In the genomic region with DNA sequence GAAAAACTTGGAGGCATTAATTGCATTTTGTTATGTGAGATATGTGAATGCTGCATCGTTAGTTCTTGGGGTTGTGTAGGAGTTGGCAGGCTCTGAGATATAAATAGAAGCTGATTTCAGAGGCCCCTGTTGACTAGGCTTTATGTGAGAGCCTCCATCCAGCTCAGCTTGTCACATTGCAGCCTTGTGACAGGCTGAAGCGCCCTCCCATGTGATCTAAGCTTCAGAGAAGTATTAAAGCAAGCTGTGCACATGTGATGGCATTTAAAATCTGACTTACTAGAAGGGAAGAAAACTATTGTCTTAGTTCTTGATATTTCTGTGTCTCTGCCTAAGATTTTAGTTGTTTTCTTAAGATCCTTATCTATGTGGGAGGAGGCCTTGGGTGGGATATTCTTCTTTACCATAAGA, we compare ENCODE assay signal across 8 mouse cellular contexts. TPM values are rescaled to one million over a fixed set of nuclear protein-coding genes. Genes with fewer than 3 reads are reported as not detected.
DNase-seq lines count a peak whose midpoint lies in the region; ATAC-seq and TF ChIP-seq lines count a peak whose summit lies in the region.

No protein-coding gene starts in this region.

- peak; percentile 24 for TF ChIP-seq POLR2A in myocyte (IDR thresholded peaks at IDR 0.05; ENCODE audit: insufficient read length, low read depth)

- peaks cover 66% of the 10 kb centered on the region for H3K79me2 ChIP-seq in myocyte (ENCODE audit: control insufficient read depth, insufficient read depth)

- WGBS in heart, embryonic 14.5 days = 0% methylated on average over 2 of the region's 2 CpGs
- 0% methylated on average over 2 of the region's 2 CpGs for WGBS in liver, embryonic 12.5 days (ENCODE audit: insufficient replicate concordance)
- WGBS in stomach, embryonic 15.5 days = 2% methylated on average over 2 of the region's 2 CpGs

- H3K9ac ChIP-seq in heart, embryonic 14.5 days (ENCODE audit: low read length) = peak overlapping the region; percentile 100
- peak overlapping the region; percentile 100 for H3K9ac ChIP-seq in liver, embryonic 12.5 days
- H3K9ac ChIP-seq in stomach, embryonic 15.5 days = peak overlapping the region; percentile 16; the same call in 1 of the 2 replicates

- H3K4me3 ChIP-seq in E14TG2a.4 (replicated peaks; ENCODE audit: low read length) (peak overlapping the region; percentile 92), myocyte (peak overlapping the region; percentile 64)
- H3K4me3 ChIP-seq in heart, embryonic 14.5 days (ENCODE audit: control insufficient read depth in 1 of 2, insufficient read depth in 1 of 2, low read depth in 1 of 2, low read length in 2 of 2) = peak overlapping the region; percentile 48 to 97
- H3K4me3 ChIP-seq in liver, embryonic 12.5 days = peak overlapping the region; percentile 99
- H3K4me3 ChIP-seq in stomach, embryonic 15.5 days (replicated peaks) = peak overlapping the region; percentile 91

- no peak for TF ChIP-seq CTCF in E14TG2a.4 (conservative IDR thresholded peaks at IDR 0.05; ENCODE audit: low read length)

- H3K27me3 ChIP-seq in E14TG2a.4 (ENCODE audit: insufficient read depth, low read length) (no peaks in the 10 kb centered on the region), myocyte (ENCODE audit: control insufficient read depth, insufficient read depth, insufficient read length) (no peaks in the 10 kb centered on the region)
- no peaks in the 10 kb centered on the region for H3K27me3 ChIP-seq in heart, embryonic 14.5 days (ENCODE audit: control insufficient read depth, insufficient read depth, low read length)
- H3K27me3 ChIP-seq in liver, embryonic 12.5 days (replicated peaks) = no peaks in the 10 kb centered on the region
- no peaks in the 10 kb centered on the region for H3K27me3 ChIP-seq in stomach, embryonic 15.5 days (replicated peaks)

- peak; percentile 49 for DNase-seq in c-Kit-negative CD71-positive TER-119-positive erythroid progenitor cells, embryonic 14.5 days (ENCODE audit: low read depth, low spot score)
- peak; percentile 45 for DNase-seq in fibroblast of lung, adult 2 months (ENCODE audit: low read depth)
- DNase-seq in kidney, postnatal 10 days = peak; percentile 61

- H3K4me2 ChIP-seq in heart, embryonic 14.5 days (ENCODE audit: low read length) = peak overlapping the region; percentile 85
- H3K4me2 ChIP-seq in liver, embryonic 12.5 days = peak overlapping the region; percentile 86
- peak overlapping the region; percentile 66 for H3K4me2 ChIP-seq in myocyte (ENCODE audit: low read depth)
- peak overlapping the region; percentile 68 for H3K4me2 ChIP-seq in stomach, embryonic 15.5 days

- no peak overlapping the region for H3ac ChIP-seq in myocyte (ENCODE audit: control insufficient read depth, insufficient read length)

- no peaks in the 10 kb centered on the region for H3K9me3 ChIP-seq in E14TG2a.4 (ENCODE audit: low read length)
- H3K9me3 ChIP-seq in heart, embryonic 14.5 days (ENCODE audit: control insufficient read depth, low read length) = no peaks in the 10 kb centered on the region
- H3K9me3 ChIP-seq in liver, embryonic 12.5 days (replicated peaks) = no peaks in the 10 kb centered on the region
- H3K9me3 ChIP-seq in stomach, embryonic 15.5 days = no peaks in the 10 kb centered on the region

- H3K36me3 ChIP-seq in E14TG2a.4 (ENCODE audit: insufficient read depth, low read length) (peaks cover 29% of the 10 kb centered on the region), myocyte (ENCODE audit: control insufficient read depth, insufficient read depth) (peaks cover 30% of the 10 kb centered on the region)
- peaks cover 28% of the 10 kb centered on the region for H3K36me3 ChIP-seq in heart, embryonic 14.5 days (ENCODE audit: control insufficient read depth, insufficient read depth, low read length)
- peaks cover 25% of the 10 kb centered on the region for H3K36me3 ChIP-seq in liver, embryonic 12.5 days
- peaks cover 5% of the 10 kb centered on the region; the same call in 1 of the 2 replicates for H3K36me3 ChIP-seq in stomach, embryonic 15.5 days

- peak; percentile 35; the same call in 1 of the 2 replicates for ATAC-seq in heart, embryonic 14.5 days (ENCODE audit: insufficient number of reproducible peaks, insufficient read depth, low FRiP score, low read depth)
- peak; percentile 18; the same call in 1 of the 2 replicates for ATAC-seq in liver, embryonic 12.5 days
- ATAC-seq in stomach, embryonic 15.5 days (ENCODE audit: insufficient read depth, low FRiP score, low read depth) = 0 out of 2 replicates have a peak, but pooled peaks have one; percentile 11

- H3K27ac ChIP-seq in heart, embryonic 14.5 days (replicated peaks in 1 of 2; ENCODE audit: control insufficient read depth in 1 of 2, insufficient read depth in 1 of 2, low read depth in 2 of 2, low read length in 2 of 2) = peak overlapping the region; percentile 88 to 100; a peak in 3 of 4 replicates
- H3K27ac ChIP-seq in liver, embryonic 12.5 days = peak overlapping the region; percentile 75
- H3K27ac ChIP-seq in stomach, embryonic 15.5 days = peak overlapping the region; percentile 59

- H3K4me1 ChIP-seq in E14TG2a.4 (replicated peaks; ENCODE audit: low read depth, low read length) = peaks cover 32% of the 10 kb centered on the region
- H3K4me1 ChIP-seq in heart, embryonic 14.5 days (ENCODE audit: control insufficient read depth in 2 of 2, insufficient read depth in 2 of 2, low read length in 2 of 2) = peaks cover 0 to 12% of the 10 kb centered on the region in 2 experiments; a peak in 1 of 4 replicates
- H3K4me1 ChIP-seq in liver, embryonic 12.5 days = peaks cover 23% of the 10 kb centered on the region
- peaks cover 5% of the 10 kb centered on the region; the same call in 1 of the 2 replicates for H3K4me1 ChIP-seq in stomach, embryonic 15.5 days

TF ChIP-seq in myocyte, 11 proteins besides CTCF, POLR2A, EP300 and RAD21:
- TF ChIP-seq CEBPB (IDR thresholded peaks at IDR 0.05; ENCODE audit: insufficient read depth, poor library complexity, severe bottlenecking) (no peak), POLR2AphosphoS2 (IDR thresholded peaks at IDR 0.05; ENCODE audit: insufficient read length, low read depth) (peak; percentile 37), SRF (IDR thresholded peaks at IDR 0.05; ENCODE audit: control insufficient read depth, insufficient read length, low read depth) (no peak), TCF12 (IDR thresholded peaks at IDR 0.05; ENCODE audit: insufficient read depth, poor library complexity, severe bottlenecking) (no peak), REST (IDR thresholded peaks at IDR 0.05; ENCODE audit: insufficient read depth, insufficient read length) (no peak), MYOG (IDR thresholded peaks at IDR 0.05; ENCODE audit: control insufficient read depth in 1 of 3, insufficient read depth in 1 of 3, insufficient read length in 2 of 3, low read depth in 2 of 3) (no peak), USF1 (IDR thresholded peaks at IDR 0.05; ENCODE audit: low read depth) (peak; percentile 80), MAX (IDR thresholded peaks at IDR 0.05; ENCODE audit: low read depth) (peak; percentile 82), MYOD1 (IDR thresholded peaks at IDR 0.05; ENCODE audit: control insufficient read depth in 1 of 3, insufficient read length in 2 of 3, low read depth in 2 of 3) (no peak)
TF ChIP-seq in myocyte: peak in this region for 3.

RNA-seq across cellular contexts. Expression of gene Zfand5, which starts 2.1 kb away (rescaled TPM):
- polyA plus RNA-seq in heart, embryonic 14.5 days (2014; fragmentation: Nextera tagmentation; extraction: Ambion mirVana) = 125 and 129 TPM in 2 replicates
- polyA plus RNA-seq in liver, embryonic 12.5 days (2016; fragmentation: Nextera tagmentation; extraction: Ambion mirVana) = 62.0 and 63.3 TPM in 2 replicates
- 36.9 TPM for polyA plus RNA-seq in myocyte (2012; fragmentation: generic; extraction: Trizol)
- 82.9 and 87.9 TPM in 2 replicates for polyA plus RNA-seq in stomach, embryonic 15.5 days (2015; fragmentation: Nextera tagmentation; extraction: Ambion mirVana)

Comparison
In these comparisons a context has a peak if more than half of its experiments do, and no peak if none do; other contexts are left out.
1. Peak in every context shown above with its lines: DNase-seq, ATAC-seq, H3K4me3 ChIP-seq and H3K27ac ChIP-seq.
2. H3K9ac ChIP-seq: peak in every context shown above with its lines; median percentile 100 in heart, embryonic 14.5 days; 100 in liver, embryonic 12.5 days; 16 in stomach, embryonic 15.5 days.